Mouse (Mus musculus): ENCODE data around the gene Phactr1. TPM values are rescaled to one million over a fixed set of nuclear protein-coding genes. Genes with fewer than 3 reads are reported as not detected.

Phactr1 gene
- polyA plus RNA-seq, 1 experiment, result not detected

DNA sequence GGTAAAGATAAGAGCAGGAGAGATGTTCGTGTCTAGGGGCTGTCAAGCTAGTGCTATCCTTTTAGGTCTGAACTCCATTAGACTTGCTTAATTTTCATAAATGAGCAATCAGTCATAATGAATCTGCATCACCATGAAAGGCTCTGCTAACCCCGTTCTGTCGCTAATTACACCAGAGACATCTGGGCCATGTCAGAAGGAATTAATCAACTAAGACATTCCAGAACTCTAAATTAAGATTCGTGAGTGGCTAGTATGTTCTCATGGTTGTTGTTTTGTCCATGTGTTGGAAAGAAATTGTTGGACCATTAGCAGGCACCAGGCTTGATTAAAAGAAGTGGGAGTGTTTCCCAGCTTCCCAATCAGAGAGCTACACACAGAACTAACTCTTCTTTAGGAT lies 382.9 kb downstream of the Phactr1 start:
- no peaks in the 10 kb centered on the region for H3K4me1 ChIP-seq (ENCODE audit: control insufficient read depth)
- H3K9me3 ChIP-seq (ENCODE audit: control insufficient read depth, low read length), result no peaks in the 10 kb centered on the region
- no peaks in the 10 kb centered on the region; the same call in 1 of the 2 replicates for H3K27me3 ChIP-seq (ENCODE audit: control insufficient read depth)
- TF ChIP-seq TAL1 (IDR thresholded peaks at IDR 0.05; ENCODE audit: low read length) (no peak), GATA1 (IDR thresholded peaks at IDR 0.05; ENCODE audit: low read length) (no peak)
- H3K36me3 ChIP-seq (ENCODE audit: control insufficient read depth), result no peaks in the 10 kb centered on the region
- H3K4me3 ChIP-seq (replicated peaks), result no peak overlapping the region

DNA sequence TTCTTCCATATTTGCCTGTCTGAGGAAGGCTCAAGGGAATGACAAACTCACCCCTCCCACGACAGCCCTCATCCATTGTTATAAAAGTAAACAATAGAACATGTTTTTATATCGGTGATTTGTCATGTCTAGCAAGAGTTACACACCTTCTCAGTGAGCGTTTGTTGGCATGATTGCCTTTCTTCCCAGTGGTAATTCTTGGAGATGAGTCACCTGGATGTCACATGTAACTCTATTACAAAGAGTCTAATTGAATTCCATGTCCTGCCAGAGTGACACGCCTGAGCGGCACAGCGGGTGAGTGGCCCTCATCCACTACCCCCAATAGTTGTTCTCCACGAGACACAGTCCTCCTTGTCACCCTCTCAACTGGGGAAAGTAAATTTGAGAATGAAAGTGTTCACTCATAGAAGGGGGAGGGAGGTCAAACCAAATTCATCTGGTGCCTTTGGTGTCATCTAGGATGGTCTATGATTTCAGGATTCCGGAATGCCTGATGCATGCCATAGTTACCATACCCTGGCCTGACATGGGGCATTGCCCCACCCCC lies 388.4 kb downstream of the Phactr1 start:
- Histone ChIP-seq H3K36me3 (ENCODE audit: control insufficient read depth) (no peaks in the 10 kb centered on the region), H3K4me3 (replicated peaks) (no peak overlapping the region), H3K27me3 (ENCODE audit: control insufficient read depth) (no peaks in the 10 kb centered on the region), H3K9me3 (ENCODE audit: control insufficient read depth, low read length) (no peaks in the 10 kb centered on the region), H3K4me1 (ENCODE audit: control insufficient read depth) (no peaks in the 10 kb centered on the region)
- TF ChIP-seq TAL1 (IDR thresholded peaks at IDR 0.05; ENCODE audit: low read length) (no peak), GATA1 (IDR thresholded peaks at IDR 0.05; ENCODE audit: low read length) (no peak)

- Histone ChIP-seq H3K27me3 (ENCODE audit: control insufficient read depth) (no peaks in the 10 kb centered on the region), H3K36me3 (ENCODE audit: control insufficient read depth) (no peaks in the 10 kb centered on the region), H3K4me1 (ENCODE audit: control insufficient read depth) (no peaks in the 10 kb centered on the region), H3K9me3 (ENCODE audit: control insufficient read depth, low read length) (no peaks in the 10 kb centered on the region), H3K4me3 (replicated peaks) (no peak overlapping the region)
- TF ChIP-seq GATA1 (IDR thresholded peaks at IDR 0.05; ENCODE audit: low read length) (no peak), TAL1 (IDR thresholded peaks at IDR 0.05; ENCODE audit: low read length) (no peak)
Observed at GRCm38 (mm10) chr13:43070496-43070895, 390.1 kb downstream of the Phactr1 start.

- no peaks in the 10 kb centered on the region for H3K4me1 ChIP-seq (ENCODE audit: control insufficient read depth)
- no peaks in the 10 kb centered on the region for H3K36me3 ChIP-seq (ENCODE audit: control insufficient read depth)
- no peaks in the 10 kb centered on the region for H3K27me3 ChIP-seq (ENCODE audit: control insufficient read depth)
- no peak for TF ChIP-seq TAL1 (IDR thresholded peaks at IDR 0.05; ENCODE audit: low read length)
- TF ChIP-seq GATA1 (IDR thresholded peaks at IDR 0.05; ENCODE audit: low read length), result no peak
- no peaks in the 10 kb centered on the region for H3K9me3 ChIP-seq (ENCODE audit: control insufficient read depth, low read length)
- H3K4me3 ChIP-seq (replicated peaks), result no peak overlapping the region
Observed at GRCm38 (mm10) chr13:43070971-43071370, 390.5 kb downstream of the Phactr1 start.

- Histone ChIP-seq H3K4me1 (ENCODE audit: control insufficient read depth) (no peaks in the 10 kb centered on the region), H3K36me3 (ENCODE audit: control insufficient read depth) (no peaks in the 10 kb centered on the region), H3K27me3 (ENCODE audit: control insufficient read depth) (no peaks in the 10 kb centered on the region), H3K4me3 (replicated peaks) (no peak overlapping the region), H3K9me3 (ENCODE audit: control insufficient read depth, low read length) (0 out of 2 replicates have a peak, but pooled peaks cover 2% of the 10 kb centered on the region)
- no peak for TF ChIP-seq TAL1 (IDR thresholded peaks at IDR 0.05; ENCODE audit: low read length)
- TF ChIP-seq GATA1 (IDR thresholded peaks at IDR 0.05; ENCODE audit: low read length), result no peak
Observed at GRCm38 (mm10) chr13:43075456-43075855, 395.0 kb downstream of the Phactr1 start.

- 0 out of 2 replicates have a peak, but pooled peaks cover 2% of the 10 kb centered on the region for H3K9me3 ChIP-seq (ENCODE audit: control insufficient read depth, low read length)
- H3K27me3 ChIP-seq (ENCODE audit: control insufficient read depth), result no peaks in the 10 kb centered on the region
- H3K4me3 ChIP-seq (replicated peaks), result no peak overlapping the region
- no peaks in the 10 kb centered on the region for H3K4me1 ChIP-seq (ENCODE audit: control insufficient read depth)
- no peak for TF ChIP-seq TAL1 (IDR thresholded peaks at IDR 0.05; ENCODE audit: low read length)
- TF ChIP-seq GATA1 (IDR thresholded peaks at IDR 0.05; ENCODE audit: low read length), result no peak
- H3K36me3 ChIP-seq (ENCODE audit: control insufficient read depth), result no peaks in the 10 kb centered on the region
Observed at GRCm38 (mm10) chr13:43077485-43077884, 397.1 kb downstream of the Phactr1 start.

- no peaks in the 10 kb centered on the region for H3K4me1 ChIP-seq (ENCODE audit: control insufficient read depth)
- TF ChIP-seq TAL1 (IDR thresholded peaks at IDR 0.05; ENCODE audit: low read length), result no peak
- no peak for TF ChIP-seq GATA1 (IDR thresholded peaks at IDR 0.05; ENCODE audit: low read length)
- no peaks in the 10 kb centered on the region for H3K36me3 ChIP-seq (ENCODE audit: control insufficient read depth)
- no peaks in the 10 kb centered on the region; the same call in 1 of the 2 replicates for H3K9me3 ChIP-seq (ENCODE audit: control insufficient read depth, low read length)
- no peak overlapping the region for H3K4me3 ChIP-seq (replicated peaks)
- H3K27me3 ChIP-seq (ENCODE audit: control insufficient read depth), result no peaks in the 10 kb centered on the region
Observed at GRCm38 (mm10) chr13:43085226-43085625, 404.8 kb downstream of the Phactr1 start.

- H3K9me3 ChIP-seq (ENCODE audit: control insufficient read depth, low read length), result no peaks in the 10 kb centered on the region
- TF ChIP-seq TAL1 (IDR thresholded peaks at IDR 0.05; ENCODE audit: low read length) (no peak), GATA1 (IDR thresholded peaks at IDR 0.05; ENCODE audit: low read length) (no peak)
- H3K36me3 ChIP-seq (ENCODE audit: control insufficient read depth), result no peaks in the 10 kb centered on the region
- no peaks in the 10 kb centered on the region for H3K27me3 ChIP-seq (ENCODE audit: control insufficient read depth)
- H3K4me3 ChIP-seq (replicated peaks), result no peak overlapping the region
- no peaks in the 10 kb centered on the region for H3K4me1 ChIP-seq (ENCODE audit: control insufficient read depth)
Observed at GRCm38 (mm10) chr13:43094365-43094764, 413.9 kb downstream of the Phactr1 start.

GRCm38 (mm10) chr13:43102943-43103342 lies 422.5 kb downstream of the Phactr1 start:
- Histone ChIP-seq H3K36me3 (ENCODE audit: control insufficient read depth) (no peaks in the 10 kb centered on the region), H3K4me1 (ENCODE audit: control insufficient read depth) (no peaks in the 10 kb centered on the region), H3K9me3 (ENCODE audit: control insufficient read depth, low read length) (peaks cover 9% of the 10 kb centered on the region), H3K27me3 (ENCODE audit: control insufficient read depth) (no peaks in the 10 kb centered on the region), H3K4me3 (replicated peaks) (no peak overlapping the region)
- no peak for TF ChIP-seq GATA1 (IDR thresholded peaks at IDR 0.05; ENCODE audit: low read length)
- no peak for TF ChIP-seq TAL1 (IDR thresholded peaks at IDR 0.05; ENCODE audit: low read length)

DNA sequence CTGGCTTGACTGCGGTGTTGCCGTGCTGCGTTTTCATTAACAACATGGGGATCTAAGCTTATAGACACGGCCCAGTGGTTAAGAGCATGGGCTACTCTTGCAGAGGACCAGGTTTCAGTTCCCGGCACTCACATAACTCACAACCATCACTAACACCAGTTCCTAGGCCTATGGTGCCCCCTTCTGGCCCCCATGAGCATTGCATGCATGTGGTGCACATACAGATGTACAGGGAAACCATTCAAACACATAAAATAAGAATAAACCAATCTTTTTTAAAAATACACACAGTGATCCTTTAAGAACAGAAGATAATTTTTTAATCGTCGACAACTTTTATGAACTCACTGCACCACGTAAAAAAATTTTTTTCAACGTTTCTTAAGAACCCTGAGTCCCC lies 424.1 kb downstream of the Phactr1 start:
- Histone ChIP-seq H3K9me3 (ENCODE audit: control insufficient read depth, low read length) (peaks cover 9% of the 10 kb centered on the region), H3K27me3 (ENCODE audit: control insufficient read depth) (no peaks in the 10 kb centered on the region), H3K36me3 (ENCODE audit: control insufficient read depth) (no peaks in the 10 kb centered on the region), H3K4me1 (ENCODE audit: control insufficient read depth) (no peaks in the 10 kb centered on the region), H3K4me3 (replicated peaks) (no peak overlapping the region)
- TF ChIP-seq GATA1 (IDR thresholded peaks at IDR 0.05; ENCODE audit: low read length) (no peak), TAL1 (IDR thresholded peaks at IDR 0.05; ENCODE audit: low read length) (no peak)

Data from erythroblast, embryonic 14.5 days (primary cell).